Mouse (Mus musculus) forebrain, embryonic 13.5 days (tissue): Measurements from ENCODE around the gene Arg2. TPM values are rescaled to one million over a fixed set of nuclear protein-coding genes. Genes with fewer than 3 reads are reported as not detected.
A peak's percentile ranks its signal among the peaks of the same experiment; 100 is the strongest.
"Not testable (repeated sequence)": the region's sequence is repeated elsewhere in the genome, so short reads cannot be mapped to it uniquely, and the experiment has no call there.

Experiments
- ATAC-seq: fragments of 200-750 bp; cut with Nextera tagmentation; 2 replicates; pipeline ENCODE4 v1.8.0; 2017
- H3K27ac ChIP-seq: fragments of 300-500 bp; sonication (generic); 2 replicates; pipeline ENCODE4 v1.5.1; 2015; ENCODE audit warnings: inconsistent platforms, mild to moderate bottlenecking, moderate library complexity
- H3K27me3 ChIP-seq: fragments of 300-500 bp; sonication (generic); 2 replicates; pipeline ENCODE4 v1.6.1; 2015; ENCODE audit warnings: mild to moderate bottlenecking, inconsistent platforms
- H3K36me3 ChIP-seq: fragments of 300-500 bp; sonication (generic); 2 replicates; pipeline ENCODE4 v1.6.1; 2015; ENCODE audit warnings: mild to moderate bottlenecking, inconsistent platforms; ENCODE audit not compliant: poor library complexity, severe bottlenecking
- H3K4me1 ChIP-seq: fragments of 300-500 bp; sonication (generic); 2 replicates; pipeline ENCODE4 v1.6.1; 2015; ENCODE audit warnings: inconsistent platforms
- H3K4me2 ChIP-seq: fragments of 300-500 bp; sonication (generic); 2 replicates; pipeline ENCODE4 v1.6.1; 2015; ENCODE audit warnings: inconsistent platforms, mild to moderate bottlenecking, moderate library complexity
- H3K4me3 ChIP-seq: fragments of 300-500 bp; sonication (generic); 2 replicates; pipeline ENCODE4 v1.5.1; 2015; ENCODE audit warnings: mild to moderate bottlenecking, inconsistent platforms
- H3K9ac ChIP-seq: fragments of 300-500 bp; sonication (generic); 2 replicates; pipeline ENCODE4 v1.6.1; 2015; ENCODE audit warnings: mild to moderate bottlenecking, inconsistent platforms
- H3K9me3 ChIP-seq: fragments of 300-500 bp; sonication (generic); replicated peaks from 2 replicates; pipeline ENCODE4 v1.6.1; 2016; ENCODE audit warnings: inconsistent platforms
- WGBS: fragments of 180-500 bp; shearing (Covaris S2); methylation state at CpG from one replicate; pipeline ENCODE4 v1.1.7; 2015; 5-methylcytosine and 5-hydroxymethylcytosine counted together
- polyA plus RNA-seq: library from polyadenylated mRNA; unstranded; fragments of >200 nt; fragmentation: Nextera tagmentation; extraction: Ambion mirVana; gene quantifications from 2 replicates; pipeline ENCODE4 v1.2.1, GENCODE M21; 2015

Arg2 gene
- polyA plus RNA-seq, 1 experiment from 2014 or later = 11.6 TPM

GRCm38 (mm10) chr12:79172019-79172941, 41.7 kb downstream of the Arg2 start, which contains the start of gene Vti1b:
Gene Vti1b, minus strand, starts transcription at chr12:79172667.
- under 1% methylated on average over 73 of the region's 73 CpGs for WGBS
- Histone ChIP-seq H3K27me3 (no peaks in the 10 kb centered on the region), H3K4me1 (peaks cover 16% of the 10 kb centered on the region), H3K4me3 (peak within 1 kb of the TSS; percentile 97), H3K4me2 (peak within 1 kb of the TSS; percentile 65), H3K27ac (peak within 1 kb of the TSS; percentile 89), H3K9me3 (no peaks in the 10 kb centered on the region), H3K36me3 (peaks cover 24% of the 10 kb centered on the region), H3K9ac (peak within 1 kb of the TSS; percentile 89)
- ATAC-seq = peak; percentile 99

GRCm38 (mm10) chr12:79173721-79174120, 43.1 kb downstream of the Arg2 start:
- Histone ChIP-seq H3K4me2 (no peak overlapping the region), H3K4me3 (no peak overlapping the region), H3K9me3 (no peaks in the 10 kb centered on the region), H3K9ac (no peak overlapping the region), H3K4me1 (peaks cover 16% of the 10 kb centered on the region), H3K27ac (no peak overlapping the region), H3K27me3 (no peaks in the 10 kb centered on the region), H3K36me3 (peaks cover 31% of the 10 kb centered on the region)
- ATAC-seq = no peak
- WGBS = 85% methylated on average over 5 of the region's 5 CpGs

GRCm38 (mm10) chr12:79175998-79176397, 45.4 kb downstream of the Arg2 start:
- no peak overlapping the region for H3K27ac ChIP-seq
- 97% methylated on average over 5 of the region's 5 CpGs for WGBS
- ATAC-seq = no peak
- no peaks in the 10 kb centered on the region for H3K9me3 ChIP-seq
- no peak overlapping the region for H3K4me2 ChIP-seq
- no peaks in the 10 kb centered on the region for H3K27me3 ChIP-seq
- H3K4me1 ChIP-seq = peaks cover 10% of the 10 kb centered on the region
- peaks cover 44% of the 10 kb centered on the region for H3K36me3 ChIP-seq
- no peak overlapping the region for H3K4me3 ChIP-seq
- no peak overlapping the region for H3K9ac ChIP-seq

DNA sequence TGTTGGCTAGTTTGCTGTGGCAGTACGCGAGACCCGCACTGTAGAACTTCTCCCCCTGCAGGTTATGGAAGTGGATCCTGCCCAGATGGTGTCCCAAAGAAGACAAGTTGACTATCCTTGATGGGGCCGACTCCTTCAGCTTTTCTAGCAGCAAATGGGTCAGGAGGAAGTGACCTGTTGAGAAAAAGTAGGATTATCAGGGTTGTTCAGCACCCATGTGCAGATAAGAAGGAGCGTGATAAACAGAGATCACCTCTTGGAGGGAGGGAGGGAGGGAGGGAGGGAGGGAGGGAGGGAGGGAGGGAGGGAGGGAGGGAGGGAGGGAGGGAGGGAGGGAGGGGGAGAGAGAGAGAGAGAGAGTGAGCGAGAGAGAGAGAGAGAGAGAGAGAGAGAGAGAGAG, 54.6 kb downstream of the Arg2 start:
- peaks cover 12% of the 10 kb centered on the region for H3K4me1 ChIP-seq
- not testable (repeated sequence) for H3K27me3 ChIP-seq, H3K27ac ChIP-seq, H3K9me3 ChIP-seq, H3K4me2 ChIP-seq, H3K9ac ChIP-seq, H3K4me3 ChIP-seq, ATAC-seq
- peaks cover 77% of the 10 kb centered on the region for H3K36me3 ChIP-seq
- WGBS = 87% methylated on average over 5 of the region's 6 CpGs

DNA sequence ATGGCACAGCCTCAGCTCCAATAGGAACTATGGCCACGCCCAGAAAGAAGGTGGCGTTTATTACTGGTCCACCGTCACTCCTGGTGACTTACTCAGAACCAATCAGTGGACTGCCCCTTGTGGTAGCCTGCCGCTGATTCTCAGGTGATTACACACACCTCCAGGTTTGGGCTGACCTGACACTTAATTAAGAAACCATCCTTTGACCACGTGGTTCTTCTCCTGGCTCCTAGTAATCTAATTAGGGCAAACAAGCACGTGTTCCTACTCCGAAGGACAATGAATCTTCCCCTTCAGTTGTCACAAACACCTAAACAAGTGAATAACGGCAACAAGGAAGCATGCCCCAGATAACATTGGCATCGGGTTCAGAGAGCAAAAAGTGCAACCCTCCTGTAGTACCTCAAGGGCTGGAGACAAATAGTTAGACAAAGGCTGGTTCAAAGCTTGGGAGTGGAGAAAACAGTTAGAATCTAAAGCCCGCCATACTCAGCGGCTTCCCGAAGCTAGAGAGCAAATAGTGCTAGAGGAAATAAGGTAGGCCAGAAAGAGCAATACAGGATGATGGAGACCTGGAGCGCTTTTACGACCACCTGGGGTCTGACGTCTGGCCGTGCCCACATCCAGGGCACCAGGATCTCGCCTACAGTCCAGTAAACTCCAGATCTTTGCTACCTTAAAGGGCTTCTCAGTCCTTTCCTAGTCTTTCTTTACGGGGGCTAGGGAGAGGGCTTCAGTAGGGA, 60.5 kb downstream of the Arg2 start:
- Histone ChIP-seq H3K27ac (peak overlapping the region; percentile 40; the same call in 1 of the 2 replicates), H3K9me3 (no peaks in the 10 kb centered on the region), H3K4me1 (peaks cover 18% of the 10 kb centered on the region), H3K4me2 (peak overlapping the region; percentile 78), H3K4me3 (peak overlapping the region; percentile 71), H3K27me3 (no peaks in the 10 kb centered on the region), H3K9ac (peak overlapping the region; percentile 74), H3K36me3 (peaks cover 22% of the 10 kb centered on the region)
- under 1% methylated on average over 18 of the region's 18 CpGs for WGBS
- ATAC-seq = peak; percentile 95

DNA sequence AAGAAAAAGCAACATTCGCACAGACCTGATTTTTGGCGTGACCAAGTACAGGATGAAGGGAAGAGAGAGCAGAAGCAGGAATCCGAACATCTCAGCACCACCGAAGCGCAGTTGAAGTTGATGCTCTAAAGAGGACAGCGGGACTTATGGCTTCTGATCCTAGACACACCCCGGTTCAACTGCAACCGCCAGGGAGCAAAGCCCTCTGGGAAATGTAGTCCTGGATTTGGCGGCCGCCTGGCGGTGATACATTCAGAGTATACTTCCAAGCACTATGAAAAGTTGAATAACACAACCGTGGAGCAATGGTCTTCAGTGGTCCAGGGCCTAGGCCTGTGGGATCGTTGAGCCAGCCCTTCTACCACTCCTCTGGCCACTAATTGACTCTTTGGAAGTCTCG, 61.1 kb downstream of the Arg2 start:
- ATAC-seq = peak; percentile 93
- peak overlapping the region; percentile 40; the same call in 1 of the 2 replicates for H3K27ac ChIP-seq

GRCm38 (mm10) chr12:79192193-79192592, 61.6 kb downstream of the Arg2 start, which contains the start of gene Rdh11:
Gene Rdh11, minus strand, starts transcription at chr12:79192293.
- H3K9me3 ChIP-seq = no peaks in the 10 kb centered on the region
- peak within 1 kb of the TSS; percentile 40; the same call in 1 of the 2 replicates for H3K27ac ChIP-seq
- ATAC-seq = no peak
- H3K4me2 ChIP-seq = peak within 1 kb of the TSS; percentile 78
- H3K27me3 ChIP-seq = no peaks in the 10 kb centered on the region
- H3K4me1 ChIP-seq = peaks cover 18% of the 10 kb centered on the region
- H3K36me3 ChIP-seq = peaks cover 12% of the 10 kb centered on the region
- H3K4me3 ChIP-seq = peak within 1 kb of the TSS; percentile 71
- H3K9ac ChIP-seq = peak within 1 kb of the TSS; percentile 74
- WGBS = 62% methylated on average over 6 of the region's 6 CpGs

More for the DNA sequence above, 61.1 kb downstream of the Arg2 start:
- 6% methylated on average over 14 of the region's 14 CpGs for WGBS
- no peaks in the 10 kb centered on the region for H3K27me3 ChIP-seq
- H3K9me3 ChIP-seq = no peaks in the 10 kb centered on the region
- peak overlapping the region; percentile 71 for H3K4me3 ChIP-seq
- peak overlapping the region; percentile 74 for H3K9ac ChIP-seq
- H3K4me2 ChIP-seq = peak overlapping the region; percentile 78
- peaks cover 16% of the 10 kb centered on the region for H3K36me3 ChIP-seq
- H3K4me1 ChIP-seq = peaks cover 18% of the 10 kb centered on the region

DNA sequence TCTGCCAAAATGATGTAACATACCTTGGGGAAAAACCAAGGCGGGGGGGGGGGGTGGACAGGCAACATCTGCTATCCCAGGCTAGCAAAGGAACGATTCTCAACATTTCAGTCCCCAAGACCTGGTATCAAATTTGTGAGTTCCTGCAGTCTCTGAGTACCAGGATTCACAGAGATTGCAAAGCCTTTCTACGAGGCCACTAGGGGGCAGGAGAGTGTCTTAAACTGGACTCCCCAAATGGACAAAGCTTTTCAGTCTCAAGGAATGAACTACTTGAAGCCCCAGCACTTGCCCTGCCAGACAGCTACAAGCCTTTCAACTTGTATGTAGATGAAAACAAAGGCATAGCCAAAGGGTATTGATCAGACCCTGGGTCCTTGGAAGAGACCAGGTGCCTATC, 62.9 kb downstream of the Arg2 start:
- Histone ChIP-seq H3K9ac (no peak overlapping the region), H3K27me3 (no peaks in the 10 kb centered on the region), H3K27ac (no peak overlapping the region), H3K4me3 (no peak overlapping the region), H3K36me3 (peaks cover under 1% of the 10 kb centered on the region), H3K4me2 (no peak overlapping the region), H3K4me1 (peaks cover 18% of the 10 kb centered on the region), H3K9me3 (no peaks in the 10 kb centered on the region)
- no peak for ATAC-seq
- 4% methylated on average over 3 of the region's 3 CpGs for WGBS

- Histone ChIP-seq H3K36me3 (no peaks in the 10 kb centered on the region), H3K27me3 (no peaks in the 10 kb centered on the region), H3K4me1 (no peaks in the 10 kb centered on the region), H3K4me3 (no peak overlapping the region), H3K27ac (no peak overlapping the region), H3K9ac (no peak overlapping the region), H3K9me3 (no peaks in the 10 kb centered on the region), H3K4me2 (no peak overlapping the region)
- no peak for ATAC-seq
- 89% methylated on average over 5 of the region's 5 CpGs for WGBS
These were observed 66.5 kb downstream of the Arg2 start for GRCm38 (mm10) chr12:79197105-79197504.

GRCm38 (mm10) chr12:79201882-79202281, 71.3 kb downstream of the Arg2 start:
- Histone ChIP-seq H3K9me3 (no peaks in the 10 kb centered on the region), H3K27ac (no peak overlapping the region), H3K4me2 (no peak overlapping the region), H3K9ac (no peak overlapping the region), H3K36me3 (no peaks in the 10 kb centered on the region), H3K4me1 (no peaks in the 10 kb centered on the region), H3K4me3 (no peak overlapping the region), H3K27me3 (no peaks in the 10 kb centered on the region)
- 68% methylated on average over 3 of the region's 3 CpGs for WGBS
- no peak for ATAC-seq
